Mouse (Mus musculus): ENCODE measurements around the gene Slc35f3. TPM values are rescaled to one million over a fixed set of nuclear protein-coding genes. Genes with fewer than 3 reads are reported as not detected.

Gene Slc35f3
- polyA plus RNA-seq, 1 experiment, result 0.08 TPM

DNA sequence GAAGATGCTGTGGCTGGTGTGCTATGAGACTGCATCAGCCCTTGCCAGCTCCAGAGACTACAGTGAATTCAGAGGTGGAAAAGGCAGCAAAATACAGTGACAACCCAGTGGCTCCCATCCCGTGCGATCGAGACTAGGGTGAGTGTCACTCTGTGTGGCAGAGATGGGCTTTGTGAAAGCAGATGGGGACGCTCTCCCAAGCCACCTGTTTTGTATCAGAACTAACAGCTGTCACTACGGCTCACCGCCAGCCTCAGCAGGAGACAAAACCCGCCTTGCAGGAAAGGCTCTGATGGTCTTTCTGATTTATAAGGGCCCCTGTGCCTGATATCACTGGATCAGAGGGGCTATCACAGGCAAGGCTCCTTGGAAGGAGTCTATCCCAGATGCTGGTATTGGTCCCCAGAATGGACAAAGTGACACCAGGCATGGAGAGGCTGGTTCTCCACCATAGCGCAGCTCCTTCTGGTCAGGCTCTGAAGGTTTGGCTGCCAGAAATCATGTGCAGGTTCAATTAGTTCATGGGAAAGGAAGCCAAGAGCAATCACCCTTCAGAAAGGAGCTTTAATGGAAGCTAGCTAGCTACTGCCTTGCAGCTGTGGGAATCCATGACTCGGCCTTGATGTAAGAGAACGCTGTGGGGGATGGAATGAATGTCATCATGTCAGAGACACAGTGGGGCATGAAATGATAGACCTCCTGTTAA lies 70.1 kb downstream of the Slc35f3 start:
- DNase-seq, result no peak
- TF ChIP-seq POLR2A (IDR thresholded peaks at IDR 0.05; ENCODE audit: control insufficient read depth, extremely low read depth, insufficient read depth, low read length, poor library complexity) (no peak), CTCF (IDR thresholded peaks at IDR 0.05; ENCODE audit: borderline replicate concordance, control insufficient read depth, extremely low read depth, insufficient read depth, low read length, poor library complexity) (no peak)
- Histone ChIP-seq H3K36me3 (ENCODE audit: control insufficient read depth, insufficient read depth, low read length) (no peaks in the 10 kb centered on the region), H3K4me3 (ENCODE audit: control insufficient read depth, insufficient read depth, low read length) (no peak overlapping the region), H3K27me3 (ENCODE audit: control insufficient read depth, insufficient read depth, low read length) (no peaks in the 10 kb centered on the region), H3K4me1 (replicated peaks; ENCODE audit: control insufficient read depth, insufficient read depth, low read length) (no peaks in the 10 kb centered on the region), H3K27ac (ENCODE audit: control insufficient read depth, insufficient read depth, low read length) (no peak overlapping the region)
- WGBS, result 88% methylated on average over 10 of the region's 10 CpGs

DNA sequence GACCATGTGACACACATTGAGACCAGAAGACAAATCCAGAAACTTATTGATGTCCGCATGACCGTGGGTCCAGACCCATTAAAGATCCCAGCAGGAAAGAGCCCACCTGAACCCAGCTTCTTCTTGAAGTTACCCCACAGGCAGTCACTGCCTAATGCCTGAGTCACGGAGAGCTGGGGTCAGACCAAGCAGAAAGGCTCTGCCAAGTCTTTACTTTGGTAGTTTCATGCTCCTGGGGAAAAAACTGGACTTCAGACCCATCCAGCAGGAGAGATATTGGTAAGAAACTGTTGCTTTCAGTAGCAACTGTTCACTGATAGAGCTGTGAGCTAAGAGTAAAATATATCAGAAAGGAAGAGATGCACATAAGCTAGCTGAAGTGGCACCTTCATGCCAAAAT lies 73.5 kb downstream of the Slc35f3 start:
- H3K36me3 ChIP-seq (ENCODE audit: control insufficient read depth, insufficient read depth, low read length), result no peaks in the 10 kb centered on the region
- H3K27me3 ChIP-seq (ENCODE audit: control insufficient read depth, insufficient read depth, low read length), result no peaks in the 10 kb centered on the region
- H3K4me3 ChIP-seq (ENCODE audit: control insufficient read depth, insufficient read depth, low read length), result no peak overlapping the region
- 88% methylated on average over 3 of the region's 3 CpGs for WGBS
- DNase-seq, result no peak
- no peak for TF ChIP-seq POLR2A (IDR thresholded peaks at IDR 0.05; ENCODE audit: control insufficient read depth, extremely low read depth, insufficient read depth, low read length, poor library complexity)
- TF ChIP-seq CTCF (IDR thresholded peaks at IDR 0.05; ENCODE audit: borderline replicate concordance, control insufficient read depth, extremely low read depth, insufficient read depth, low read length, poor library complexity), result no peak
- no peaks in the 10 kb centered on the region for H3K4me1 ChIP-seq (replicated peaks; ENCODE audit: control insufficient read depth, insufficient read depth, low read length)
- H3K27ac ChIP-seq (ENCODE audit: control insufficient read depth, insufficient read depth, low read length), result no peak overlapping the region

DNA sequence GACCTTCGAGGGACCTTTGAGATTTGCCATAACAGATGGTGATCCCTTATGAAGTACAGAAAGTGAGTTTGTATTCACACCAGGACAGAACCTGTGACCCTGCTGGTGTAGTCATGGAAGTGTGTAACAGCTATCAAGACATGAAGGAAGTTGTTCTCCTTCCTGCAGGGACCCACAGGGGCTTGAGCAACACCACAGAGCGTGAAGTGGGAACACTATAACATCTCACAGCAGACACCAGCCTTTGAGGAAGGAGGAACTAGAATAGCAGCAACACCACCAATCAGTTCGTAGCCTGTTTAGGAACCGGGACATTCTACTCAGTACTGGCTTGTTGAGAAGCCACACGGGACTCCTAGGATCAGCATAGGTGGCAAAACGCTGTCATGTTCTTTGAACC lies 81.2 kb downstream of the Slc35f3 start:
- H3K27me3 ChIP-seq (ENCODE audit: control insufficient read depth, insufficient read depth, low read length), result no peaks in the 10 kb centered on the region
- no peak overlapping the region for H3K27ac ChIP-seq (ENCODE audit: control insufficient read depth, insufficient read depth, low read length)
- 59% methylated on average over 6 of the region's 6 CpGs for WGBS
- DNase-seq, result no peak
- H3K4me1 ChIP-seq (replicated peaks; ENCODE audit: control insufficient read depth, insufficient read depth, low read length), result no peaks in the 10 kb centered on the region
- H3K4me3 ChIP-seq (ENCODE audit: control insufficient read depth, insufficient read depth, low read length), result no peak overlapping the region
- TF ChIP-seq POLR2A (IDR thresholded peaks at IDR 0.05; ENCODE audit: control insufficient read depth, extremely low read depth, insufficient read depth, low read length, poor library complexity), result no peak
- no peak for TF ChIP-seq CTCF (IDR thresholded peaks at IDR 0.05; ENCODE audit: borderline replicate concordance, control insufficient read depth, extremely low read depth, insufficient read depth, low read length, poor library complexity)
- no peaks in the 10 kb centered on the region for H3K36me3 ChIP-seq (ENCODE audit: control insufficient read depth, insufficient read depth, low read length)

GRCm38 (mm10) chr8:126380141-126380540 lies 81.8 kb downstream of the Slc35f3 start:
- H3K4me1 ChIP-seq (replicated peaks; ENCODE audit: control insufficient read depth, insufficient read depth, low read length), result no peaks in the 10 kb centered on the region
- no peaks in the 10 kb centered on the region for H3K27me3 ChIP-seq (ENCODE audit: control insufficient read depth, insufficient read depth, low read length)
- TF ChIP-seq CTCF (IDR thresholded peaks at IDR 0.05; ENCODE audit: borderline replicate concordance, control insufficient read depth, extremely low read depth, insufficient read depth, low read length, poor library complexity) (no peak), POLR2A (IDR thresholded peaks at IDR 0.05; ENCODE audit: control insufficient read depth, extremely low read depth, insufficient read depth, low read length, poor library complexity) (no peak)
- DNase-seq, result no peak
- no peaks in the 10 kb centered on the region for H3K36me3 ChIP-seq (ENCODE audit: control insufficient read depth, insufficient read depth, low read length)
- WGBS, result 62% methylated on average over 2 of the region's 2 CpGs
- no peak overlapping the region for H3K27ac ChIP-seq (ENCODE audit: control insufficient read depth, insufficient read depth, low read length)
- H3K4me3 ChIP-seq (ENCODE audit: control insufficient read depth, insufficient read depth, low read length), result no peak overlapping the region

DNA sequence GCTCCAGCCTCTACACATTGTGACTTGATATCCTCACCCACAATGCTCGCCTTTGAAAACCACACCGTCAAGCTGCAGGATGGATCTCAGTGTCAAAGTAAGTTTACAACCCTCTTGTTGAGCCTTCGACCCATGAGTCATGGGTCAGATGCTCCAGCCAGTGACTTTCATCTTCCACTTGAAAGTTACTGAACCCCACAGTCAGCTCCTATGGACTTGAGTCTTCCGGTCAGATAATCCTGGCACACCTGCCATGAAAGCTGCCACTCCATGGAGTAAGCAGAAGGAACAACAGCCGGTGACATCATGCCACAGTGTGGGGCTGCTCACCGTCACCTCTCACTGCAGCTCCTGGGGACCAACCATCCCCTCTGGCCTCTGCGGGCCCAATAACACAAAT lies 82.9 kb downstream of the Slc35f3 start:
- DNase-seq, result no peak
- H3K27ac ChIP-seq (ENCODE audit: control insufficient read depth, insufficient read depth, low read length), result no peak overlapping the region
- WGBS, result 80% methylated on average over 7 of the region's 7 CpGs
- no peaks in the 10 kb centered on the region for H3K4me1 ChIP-seq (replicated peaks; ENCODE audit: control insufficient read depth, insufficient read depth, low read length)
- no peak overlapping the region for H3K4me3 ChIP-seq (ENCODE audit: control insufficient read depth, insufficient read depth, low read length)
- no peaks in the 10 kb centered on the region for H3K27me3 ChIP-seq (ENCODE audit: control insufficient read depth, insufficient read depth, low read length)
- no peaks in the 10 kb centered on the region for H3K36me3 ChIP-seq (ENCODE audit: control insufficient read depth, insufficient read depth, low read length)
- TF ChIP-seq CTCF (IDR thresholded peaks at IDR 0.05; ENCODE audit: borderline replicate concordance, control insufficient read depth, extremely low read depth, insufficient read depth, low read length, poor library complexity), result no peak
- TF ChIP-seq POLR2A (IDR thresholded peaks at IDR 0.05; ENCODE audit: control insufficient read depth, extremely low read depth, insufficient read depth, low read length, poor library complexity), result no peak

GRCm38 (mm10) chr8:126382216-126382615 lies 83.9 kb downstream of the Slc35f3 start:
- 48% methylated on average over 14 of the region's 14 CpGs for whole genome bisulfite sequencing

More at GRCm38 (mm10) chr8:126382216-126382615, 83.9 kb downstream of the Slc35f3 start:
- Histone ChIP-seq H3K36me3 (ENCODE audit: control insufficient read depth, insufficient read depth, low read length) (no peaks in the 10 kb centered on the region), H3K27me3 (ENCODE audit: control insufficient read depth, insufficient read depth, low read length) (no peaks in the 10 kb centered on the region), H3K27ac (ENCODE audit: control insufficient read depth, insufficient read depth, low read length) (no peak overlapping the region), H3K4me3 (ENCODE audit: control insufficient read depth, insufficient read depth, low read length) (no peak overlapping the region), H3K4me1 (replicated peaks; ENCODE audit: control insufficient read depth, insufficient read depth, low read length) (no peaks in the 10 kb centered on the region)
- TF ChIP-seq CTCF (IDR thresholded peaks at IDR 0.05; ENCODE audit: borderline replicate concordance, control insufficient read depth, extremely low read depth, insufficient read depth, low read length, poor library complexity), result no peak
- TF ChIP-seq POLR2A (IDR thresholded peaks at IDR 0.05; ENCODE audit: control insufficient read depth, extremely low read depth, insufficient read depth, low read length, poor library complexity), result no peak
- DNase-seq, result no peak
